Mouse (Mus musculus): ENCODE data around the gene Cyp4a14. TPM values are rescaled to one million over a fixed set of nuclear protein-coding genes. Genes with fewer than 3 reads are reported as not detected.

Gene Cyp4a14
- total RNA-seq (2023) = not detected

GRCm38 (mm10) chr4:115496001-115496400 lies at the start of gene Cyp4a14:
Cyp4a14 (minus strand) TSS chr4:115496142.

GRCm38 (mm10) chr4:115518000-115518399 lies 22.1 kb upstream of the Cyp4a14 start, which contains the start of gene Cyp4a10:
Cyp4a10 (plus strand) TSS chr4:115518264.

GRCm38 (mm10) chr4:115452304-115452703 lies 43.6 kb downstream of the Cyp4a14 start, which contains the start of gene Cyp4a30b:
Cyp4a30b (plus strand) TSS chr4:115452604.

Other genes starting within 250 kb of the Cyp4a14 start
- gene Cyp4a12a, start 197.1 kb downstream of the Cyp4a14 start, total RNA-seq (2023) = not detected
- gene Cyp4a12b, start 84.5 kb downstream of the Cyp4a14 start, total RNA-seq (2023) = not detected
- gene Cyp4a30b, start 43.5 kb downstream of the Cyp4a14 start, total RNA-seq (2023) = not detected
- not detected for gene Cyp4a10, start 22.1 kb upstream of the Cyp4a14 start, total RNA-seq (2023)
- not detected for gene Cyp4a31, start 67.5 kb upstream of the Cyp4a14 start, total RNA-seq (2023)
- gene Cyp4a32, start 104.8 kb upstream of the Cyp4a14 start, total RNA-seq (2023) = not detected
- not detected for gene Cyp4b1, start 151.6 kb upstream of the Cyp4a14 start, total RNA-seq (2023)
- gene Efcab14, start 241.6 kb upstream of the Cyp4a14 start, total RNA-seq (2023) = 10 to 100 TPM; 29.9 to 31.6 TPM